Mouse (Mus musculus) midbrain, postnatal 0 days (tissue): Measurements from ENCODE around the gene Etv6. TPM values are rescaled to one million over a fixed set of nuclear protein-coding genes. Genes with fewer than 3 reads are reported as not detected.

Source experiments
- ATAC-seq: fragments of 200-750 bp; cut with Nextera tagmentation; 2 replicates; pipeline ENCODE4 v1.8.0; 2017; ENCODE audit warnings: moderate number of reproducible peaks, mild to moderate bottlenecking, moderate TSS enrichment, moderate library complexity; ENCODE audit not compliant: low FRiP score
- DNase-seq: peaks from one replicate; pipeline ENCODE4 v3.0.0-alpha.2; 2015; ENCODE audit warnings: low spot score
- H3K27ac ChIP-seq: fragments of 300-500 bp; sonication (generic); 2 replicates; pipeline ENCODE4 v1.5.1; 2014; ENCODE audit warnings: low read depth, mild to moderate bottlenecking, low read length, mixed read lengths
- H3K27me3 ChIP-seq: fragments of 300-500 bp; sonication (generic); 2 replicates; pipeline ENCODE4 v1.6.1; 2014; ENCODE audit warnings: low read length, control low read depth, mixed read lengths; ENCODE audit not compliant: insufficient read depth
- H3K36me3 ChIP-seq: fragments of 300-500 bp; sonication (generic); 2 replicates; pipeline ENCODE4 v1.6.1; 2014; ENCODE audit warnings: low read length, control low read depth, mixed read lengths; ENCODE audit not compliant: insufficient read depth
- H3K4me1 ChIP-seq: fragments of 300-500 bp; sonication (generic); 2 replicates; pipeline ENCODE4 v1.6.1; 2014; ENCODE audit warnings: mild to moderate bottlenecking, control low read depth, antibody characterized with exemption, low read length, mixed read lengths; ENCODE audit not compliant: insufficient read depth
- H3K4me2 ChIP-seq: fragments of 300-500 bp; sonication (generic); 2 replicates; pipeline ENCODE4 v1.6.1; 2014; ENCODE audit warnings: low read depth, mild to moderate bottlenecking, low read length, mixed read lengths; ENCODE audit not compliant: poor library complexity, severe bottlenecking
- H3K4me3 ChIP-seq: fragments of 300-500 bp; sonication (generic); 2 replicates; pipeline ENCODE4 v1.5.1; 2014; ENCODE audit warnings: low read depth, mild to moderate bottlenecking, low read length, moderate library complexity
- H3K9ac ChIP-seq: fragments of 300-500 bp; sonication (generic); replicated peaks from 2 replicates; pipeline ENCODE4 v1.6.1; 2014; ENCODE audit warnings: mild to moderate bottlenecking, low read length, moderate library complexity, mixed read lengths; ENCODE audit not compliant: poor library complexity, severe bottlenecking
- H3K9me3 ChIP-seq: fragments of 300-500 bp; sonication (generic); 2 replicates; pipeline ENCODE4 v1.6.1; 2016; ENCODE audit warnings: low read length, control low read depth
- CTCF ChIP-seq: IDR thresholded peaks from 2 replicates; pipeline ENCODE4 v1.5.1; 2016; ENCODE audit warnings: antibody characterized with exemption, mild to moderate bottlenecking
- WGBS: fragments of 180-500 bp; shearing (Covaris S2); extraction: QIAGEN DNeasy Blood & Tissue Kit; methylation state at CpG from one replicate; pipeline ENCODE4 v1.1.7; 2014; 5-methylcytosine and 5-hydroxymethylcytosine counted together
- polyA plus RNA-seq: library from polyadenylated mRNA; unstranded; fragments of >200 nt; fragmentation: Nextera tagmentation; extraction: Ambion mirVana; gene quantifications from 2 replicates; pipeline ENCODE4 v1.2.1, GENCODE M21; 2015
- total RNA-seq: library from RNA; depleted of rRNA; stranded (reverse); fragments of >200 nt; gene quantifications from 2 replicates; pipeline ENCODE4 v1.2.3, GENCODE M21; 2014

The Etv6 gene
- total and polyA plus RNA-seq, 2 experiments from 2014 or later = 2.9 to 7.2 TPM

GRCm38 (mm10) chr6:134034904-134035489, 503 bp upstream of the Etv6 start:
- H3K27me3 ChIP-seq = no peaks in the 10 kb centered on the region
- peak overlapping the region; percentile 86 for H3K4me2 ChIP-seq
- no peaks in the 10 kb centered on the region for H3K36me3 ChIP-seq
- DNase-seq = peak; percentile 92
- H3K9me3 ChIP-seq = no peaks in the 10 kb centered on the region
- WGBS = under 1% methylated on average over 55 of the region's 55 CpGs
- H3K4me1 ChIP-seq = 0 out of 2 replicates have a peak, but pooled peaks cover 8% of the 10 kb centered on the region
- peak; percentile 94 for ATAC-seq
- peak overlapping the region; percentile 100 for H3K27ac ChIP-seq
- H3K9ac ChIP-seq = peak overlapping the region; percentile 98
- TF ChIP-seq CTCF = no peak
- H3K4me3 ChIP-seq = peak overlapping the region; percentile 90

- no peaks in the 10 kb centered on the region for H3K27me3 ChIP-seq
- H3K4me1 ChIP-seq = 0 out of 2 replicates have a peak, but pooled peaks cover 10% of the 10 kb centered on the region
- no peak for DNase-seq
- H3K27ac ChIP-seq = no peak overlapping the region
- ATAC-seq = no peak
- H3K4me2 ChIP-seq = peak overlapping the region; percentile 86
- peak overlapping the region; percentile 90 for H3K4me3 ChIP-seq
- H3K9ac ChIP-seq = peak overlapping the region; percentile 98; the same call in 1 of the 2 replicates
- H3K9me3 ChIP-seq = no peaks in the 10 kb centered on the region
- H3K36me3 ChIP-seq = no peaks in the 10 kb centered on the region
- TF ChIP-seq CTCF = 0 out of 2 replicates have a peak, but pooled peaks have one; percentile 4
- whole genome bisulfite sequencing = 3% methylated on average over 6 of the region's 8 CpGs
Measured at GRCm38 (mm10) chr6:134036491-134036911, 1.0 kb downstream of the Etv6 start.

DNA sequence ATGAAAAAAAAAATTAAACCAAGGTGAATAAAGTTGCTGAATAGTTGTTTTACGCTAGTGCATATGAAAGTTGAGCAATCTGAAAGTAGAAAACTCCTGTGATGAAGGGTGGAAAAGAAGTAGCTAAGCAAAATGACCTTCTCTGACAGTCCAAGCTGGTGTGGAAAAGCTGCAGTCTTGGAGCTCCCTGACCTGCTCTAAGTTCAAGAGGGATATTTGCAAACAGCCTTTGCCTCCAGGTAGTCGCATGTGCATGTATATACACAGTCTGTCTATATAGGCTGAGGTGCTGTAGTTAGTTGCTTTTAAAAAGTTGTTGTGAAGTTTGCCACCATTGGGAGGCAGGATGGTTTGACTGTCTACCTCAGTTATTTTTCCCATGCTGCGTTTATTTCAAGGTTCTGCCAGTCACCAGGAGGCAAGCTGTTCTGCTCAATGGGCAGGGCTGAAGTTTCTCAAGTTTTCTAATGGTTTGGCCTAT, 1.5 kb downstream of the Etv6 start:
- H3K36me3 ChIP-seq = no peaks in the 10 kb centered on the region

GRCm38 (mm10) chr6:134037960-134038359, 2.5 kb downstream of the Etv6 start:
- no peak overlapping the region for H3K27ac ChIP-seq
- DNase-seq (no peak), ATAC-seq (no peak)
- no peaks in the 10 kb centered on the region for H3K9me3 ChIP-seq
- peak overlapping the region; percentile 86 for H3K4me2 ChIP-seq
- no peaks in the 10 kb centered on the region for H3K36me3 ChIP-seq
- 32% methylated on average over 10 of the region's 10 CpGs for WGBS
- H3K9ac ChIP-seq = no peak overlapping the region
- 0 out of 2 replicates have a peak, but pooled peaks cover 11% of the 10 kb centered on the region for H3K4me1 ChIP-seq
- peak; percentile 21; the same call in 1 of the 2 replicates for TF ChIP-seq CTCF
- peak overlapping the region; percentile 15 for H3K4me3 ChIP-seq
- H3K27me3 ChIP-seq = no peaks in the 10 kb centered on the region

More for the DNA sequence above, 1.5 kb downstream of the Etv6 start:
- H3K4me3 ChIP-seq = peak overlapping the region; percentile 90; the same call in 1 of the 2 replicates
- TF ChIP-seq CTCF = peak; percentile 31
- peak overlapping the region; percentile 86 for H3K4me2 ChIP-seq
- DNase-seq (no peak), ATAC-seq (no peak)
- no peak overlapping the region for H3K9ac ChIP-seq
- no peaks in the 10 kb centered on the region for H3K9me3 ChIP-seq
- WGBS = 8% methylated on average over 3 of the region's 3 CpGs
- H3K27ac ChIP-seq = no peak overlapping the region
- no peaks in the 10 kb centered on the region for H3K27me3 ChIP-seq
- 0 out of 2 replicates have a peak, but pooled peaks cover 11% of the 10 kb centered on the region for H3K4me1 ChIP-seq

DNA sequence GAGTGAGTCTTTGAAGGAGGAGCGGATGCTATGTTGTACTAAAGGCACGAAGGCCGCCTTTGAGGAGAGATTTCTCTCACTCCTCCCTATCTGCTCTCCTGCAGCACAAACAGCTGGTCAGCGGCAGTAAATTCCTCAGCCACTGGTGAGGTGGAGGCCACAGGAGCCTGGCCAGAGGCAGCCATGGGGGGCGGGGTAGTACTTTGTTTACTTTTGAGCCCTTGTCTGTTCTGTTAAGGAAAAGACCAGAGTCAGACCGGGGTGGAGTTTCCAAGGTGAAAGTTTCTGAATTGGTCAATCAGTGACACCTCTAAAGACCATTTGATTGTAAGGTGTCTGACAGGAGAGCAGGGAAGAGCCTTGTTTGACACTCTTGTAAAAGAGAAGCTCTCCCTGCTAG, 3.4 kb downstream of the Etv6 start:
- H3K27ac ChIP-seq = no peak overlapping the region
- 50% methylated on average over 6 of the region's 6 CpGs for WGBS
- H3K27me3 ChIP-seq = no peaks in the 10 kb centered on the region
- H3K9ac ChIP-seq = no peak overlapping the region
- no peak for DNase-seq
- H3K9me3 ChIP-seq = no peaks in the 10 kb centered on the region
- 0 out of 2 replicates have a peak overlapping the region, but pooled peaks have one; percentile 12 for H3K4me2 ChIP-seq
- no peak for ATAC-seq
- no peak overlapping the region for H3K4me3 ChIP-seq
- 0 out of 2 replicates have a peak, but pooled peaks cover 11% of the 10 kb centered on the region for H3K4me1 ChIP-seq
- TF ChIP-seq CTCF = no peak
- no peaks in the 10 kb centered on the region for H3K36me3 ChIP-seq

- Histone ChIP-seq H3K4me3 (no peak overlapping the region), H3K36me3 (no peaks in the 10 kb centered on the region), H3K4me2 (no peak overlapping the region), H3K9ac (no peak overlapping the region), H3K27ac (no peak overlapping the region), H3K4me1 (0 out of 2 replicates have a peak, but pooled peaks cover 11% of the 10 kb centered on the region), H3K27me3 (no peaks in the 10 kb centered on the region), H3K9me3 (no peaks in the 10 kb centered on the region)
- no peak for DNase-seq
- TF ChIP-seq CTCF = no peak
- no peak for ATAC-seq
- 82% methylated on average over 8 of the region's 8 CpGs for WGBS
Measured at GRCm38 (mm10) chr6:134039351-134039750, 3.9 kb downstream of the Etv6 start.
